Mouse (Mus musculus) lung, postnatal 36 days (tissue): Measurements from ENCODE around the gene Stap2.

ENCODE experiments used
- DNase-seq: peaks from one replicate; pipeline ENCODE4 v3.0.0; 2022; ENCODE audit warnings: mixed read lengths

The Stap2 gene

GRCm38 (mm10) chr17:56024476-56024875, 19.1 kb upstream of the Stap2 start:
- no peak for DNase-seq

GRCm38 (mm10) chr17:56023386-56023785, 18.0 kb upstream of the Stap2 start:
- peak; percentile 73 for DNase-seq

- DNase-seq = no peak
Measured at GRCm38 (mm10) chr17:56022989-56023290, 17.6 kb upstream of the Stap2 start.

- DNase-seq = no peak
Measured at GRCm38 (mm10) chr17:56022131-56022988, 17.0 kb upstream of the Stap2 start.

GRCm38 (mm10) chr17:56021161-56021910, 16.0 kb upstream of the Stap2 start:
- DNase-seq = no peak

- DNase-seq = no peak
Measured at GRCm38 (mm10) chr17:56020400-56021084, 15.2 kb upstream of the Stap2 start.

GRCm38 (mm10) chr17:56018347-56019131, 13.2 kb upstream of the Stap2 start:
- DNase-seq = peak; percentile 62

- no peak for DNase-seq
Measured at GRCm38 (mm10) chr17:56017848-56018247, 12.5 kb upstream of the Stap2 start.

GRCm38 (mm10) chr17:56016793-56017785, 11.7 kb upstream of the Stap2 start:
- DNase-seq = no peak

GRCm38 (mm10) chr17:56016382-56016781, 11.0 kb upstream of the Stap2 start:
- no peak for DNase-seq

GRCm38 (mm10) chr17:56015293-56015692, 9.9 kb upstream of the Stap2 start:
- no peak for DNase-seq

GRCm38 (mm10) chr17:56011441-56011840, 6.1 kb upstream of the Stap2 start:
- no peak for DNase-seq

- peak; percentile 85 for DNase-seq
Measured at GRCm38 (mm10) chr17:56010681-56011080, 5.3 kb upstream of the Stap2 start.

GRCm38 (mm10) chr17:56010255-56010654, 4.9 kb upstream of the Stap2 start:
- DNase-seq = no peak

GRCm38 (mm10) chr17:56009962-56010240, 4.5 kb upstream of the Stap2 start:
- DNase-seq = no peak

- DNase-seq = peak; percentile 95
Measured at GRCm38 (mm10) chr17:56009088-56009961, 3.9 kb upstream of the Stap2 start.

GRCm38 (mm10) chr17:56008356-56009087, 3.1 kb upstream of the Stap2 start:
- DNase-seq = peak; percentile 97

GRCm38 (mm10) chr17:56007444-56008355, 2.3 kb upstream of the Stap2 start:
- no peak for DNase-seq

GRCm38 (mm10) chr17:56006956-56007355, 1.6 kb upstream of the Stap2 start:
- no peak for DNase-seq
